Mouse (Mus musculus) MEL (cell line): Measurements from ENCODE around the gene Fuk.

Experiments used
- CTCF ChIP-seq, 3 experiments: IDR thresholded peaks in 2 of 3; conservative IDR thresholded peaks in 1 of 3; 2 replicates each; pipeline ENCODE4 v1.5.1; 2011 to 2012; ENCODE audit warnings: low read length in 3 of 3, low read depth in 2 of 3, mild to moderate bottlenecking in 2 of 3, improper control_type of control experiment in 1 of 3, inconsistent platforms in 1 of 3, mixed read lengths in 1 of 3, moderate library complexity in 1 of 3; ENCODE audit not compliant: control insufficient read depth in 1 of 3, insufficient read depth in 1 of 3, poor library complexity in 1 of 3, severe bottlenecking in 1 of 3
- EP300 ChIP-seq, 2 experiments: IDR thresholded peaks; 2 replicates each; pipeline ENCODE4 v1.6.1; 2011; ENCODE audit warnings: improper control_type of control experiment in 2 of 2, low read length in 2 of 2, low read depth in 1 of 2, mild to moderate bottlenecking in 1 of 2
- MAX ChIP-seq: IDR thresholded peaks from 2 replicates; pipeline ENCODE4 v1.6.1; 2011; ENCODE audit warnings: low read length, improper control_type of control experiment
- MEF2A ChIP-seq: IDR thresholded peaks from 2 replicates; pipeline ENCODE4 v1.6.1; 2014; ENCODE audit warnings: low read depth, mild to moderate bottlenecking, inconsistent platforms, low read length, improper control_type of control experiment; ENCODE audit not compliant: poor library complexity, insufficient replicate concordance, severe bottlenecking; ENCODE audit errors: extremely low read depth
- POLR2A ChIP-seq, 2 experiments: IDR thresholded peaks; 2 replicates each; pipeline ENCODE4 v1.6.1; 2011 to 2012; ENCODE audit warnings: low read length in 2 of 2, mild to moderate bottlenecking in 2 of 2, control low read depth in 1 of 2, improper control_type of control experiment in 1 of 2, low read depth in 1 of 2, moderate library complexity in 1 of 2; ENCODE audit not compliant: control insufficient read depth in 1 of 2, insufficient read depth in 1 of 2, poor library complexity in 1 of 2
- POLR2AphosphoS2 ChIP-seq: IDR thresholded peaks from 2 replicates; pipeline ENCODE4 v1.6.1; 2011; ENCODE audit warnings: low read length, improper control_type of control experiment
- RCOR1 ChIP-seq: IDR thresholded peaks from 2 replicates; pipeline ENCODE4 v1.6.1; 2012; ENCODE audit warnings: low read depth, mild to moderate bottlenecking, inconsistent platforms, low read length, improper control_type of control experiment
- SIN3A ChIP-seq: IDR thresholded peaks from 2 replicates; pipeline ENCODE4 v1.6.1; 2012; ENCODE audit warnings: low read length, improper control_type of control experiment, inconsistent platforms
- USF2 ChIP-seq, 2 experiments: IDR thresholded peaks; 2 replicates each; pipeline ENCODE4 v1.6.1; 2011 to 2012; ENCODE audit warnings: improper control_type of control experiment in 2 of 2, low read length in 2 of 2, borderline replicate concordance in 1 of 2, inconsistent platforms in 1 of 2, low read depth in 1 of 2, mild to moderate bottlenecking in 1 of 2; ENCODE audit not compliant: insufficient read depth in 1 of 2

GRCm38 (mm10) chr8:110917415-110917814, 15.1 kb upstream of the Fuk start:
- TF ChIP-seq USF2 (IDR thresholded peaks at IDR 0.05; ENCODE audit: borderline replicate concordance in 1 of 2, insufficient read depth in 1 of 2, low read depth in 1 of 2, low read length in 2 of 2): no peak
- no peak for TF ChIP-seq CTCF (IDR thresholded peaks at IDR 0.05 in 2 of 3, conservative IDR thresholded peaks at IDR 0.05 in 1 of 3; ENCODE audit: control insufficient read depth in 1 of 3, insufficient read depth in 1 of 3, low read depth in 2 of 3, low read length in 3 of 3, poor library complexity in 1 of 3, severe bottlenecking in 1 of 3)
- no peak for TF ChIP-seq MEF2A
- no peak for TF ChIP-seq MAX
- TF ChIP-seq EP300 (IDR thresholded peaks at IDR 0.05; ENCODE audit: low read depth in 1 of 2, low read length in 2 of 2): peak in 1 of 2 experiments; percentile 40; a peak in 1 of 4 replicates
- TF ChIP-seq POLR2AphosphoS2: no peak
- no peak for TF ChIP-seq RCOR1
- no peak for TF ChIP-seq POLR2A (IDR thresholded peaks at IDR 0.05; ENCODE audit: control insufficient read depth in 1 of 2, insufficient read depth in 1 of 2, low read depth in 1 of 2, low read length in 2 of 2, poor library complexity in 1 of 2)
- no peak; the same call in 1 of the 2 replicates for TF ChIP-seq SIN3A
